Mouse (Mus musculus) erythroblast, embryonic 14.5 days (primary cell): ENCODE results near the gene Dennd5a. TPM values are rescaled to one million over a fixed set of nuclear protein-coding genes. Genes with fewer than 3 reads are reported as not detected.

ENCODE experiments used
- H3K27me3 ChIP-seq: 2 replicates; pipeline ENCODE4 v1.6.1; 2012; ENCODE audit warnings: inconsistent platforms; ENCODE audit not compliant: control insufficient read depth
- H3K36me3 ChIP-seq: 2 replicates; pipeline ENCODE4 v1.6.1; 2012; ENCODE audit warnings: mild to moderate bottlenecking, inconsistent platforms; ENCODE audit not compliant: control insufficient read depth
- H3K4me1 ChIP-seq: 2 replicates; pipeline ENCODE4 v1.6.1; 2012; ENCODE audit warnings: inconsistent platforms; ENCODE audit not compliant: control insufficient read depth
- H3K4me3 ChIP-seq: replicated peaks from 2 replicates; pipeline ENCODE3; 2012; ENCODE audit warnings: moderate library complexity, mild to moderate bottlenecking, inconsistent platforms
- H3K9me3 ChIP-seq: 2 replicates; pipeline ENCODE4 v1.6.1; 2012; ENCODE audit warnings: low read length, inconsistent platforms, mixed read lengths; ENCODE audit not compliant: control insufficient read depth
- GATA1 ChIP-seq: IDR thresholded peaks from 2 replicates; pipeline ENCODE4 v1.6.1; 2012; ENCODE audit warnings: low read length, inconsistent platforms, mixed read lengths
- TAL1 ChIP-seq: IDR thresholded peaks from 3 replicates; pipeline ENCODE4 v1.6.1; 2012; ENCODE audit warnings: low read length, inconsistent platforms, mixed read lengths
- polyA plus RNA-seq: library from polyadenylated mRNA; stranded (reverse); fragments of >175 nt; gene quantifications from 2 replicates; pipeline ENCODE4 v1.2.3, GENCODE M21; 2012

Dennd5a gene
- polyA plus RNA-seq, 1 experiment: 0.45 TPM

- Histone ChIP-seq H3K27me3 (no peaks in the 10 kb centered on the region), H3K9me3 (no peaks in the 10 kb centered on the region), H3K4me3 (no peak overlapping the region), H3K36me3 (peaks cover 78% of the 10 kb centered on the region), H3K4me1 (no peaks in the 10 kb centered on the region)
- TF ChIP-seq TAL1: no peak
- no peak for TF ChIP-seq GATA1
Measured at GRCm38 (mm10) chr7:109898911-109899310, 61.4 kb downstream of the Dennd5a start.

- no peak for TF ChIP-seq GATA1
- TF ChIP-seq TAL1: no peak
- Histone ChIP-seq H3K4me1 (no peaks in the 10 kb centered on the region), H3K4me3 (no peak overlapping the region), H3K27me3 (no peaks in the 10 kb centered on the region), H3K36me3 (peaks cover 40% of the 10 kb centered on the region), H3K9me3 (no peaks in the 10 kb centered on the region)
Measured at GRCm38 (mm10) chr7:109892530-109892929, 67.7 kb downstream of the Dennd5a start.

GRCm38 (mm10) chr7:109891786-109892185, 68.5 kb downstream of the Dennd5a start:
- Histone ChIP-seq H3K9me3 (no peaks in the 10 kb centered on the region), H3K4me3 (no peak overlapping the region), H3K4me1 (no peaks in the 10 kb centered on the region), H3K27me3 (no peaks in the 10 kb centered on the region), H3K36me3 (peaks cover 37% of the 10 kb centered on the region)
- TF ChIP-seq TAL1 (no peak), GATA1 (no peak)

DNA sequence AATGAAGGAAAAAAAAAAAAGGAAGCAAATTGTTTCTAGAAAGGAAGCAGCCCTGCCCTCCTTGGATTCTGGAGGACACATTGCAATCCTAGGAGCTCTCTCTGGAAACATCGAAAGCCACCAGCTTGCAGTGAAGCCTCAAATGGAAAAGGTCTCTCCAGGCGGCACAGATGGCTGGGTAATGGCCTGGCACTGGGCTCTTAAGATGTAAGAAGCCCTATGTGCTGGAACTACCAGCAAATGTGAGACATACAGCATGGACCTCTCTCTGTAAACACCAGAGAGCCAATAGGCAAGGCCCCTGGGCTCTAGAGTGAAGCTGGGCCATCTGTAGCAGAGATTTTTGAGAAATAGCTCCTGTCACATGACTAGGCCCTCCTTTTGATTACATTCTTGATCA, 70.0 kb downstream of the Dennd5a start:
- Histone ChIP-seq H3K9me3 (no peaks in the 10 kb centered on the region), H3K4me3 (no peak overlapping the region), H3K27me3 (no peaks in the 10 kb centered on the region), H3K36me3 (peaks cover 27% of the 10 kb centered on the region), H3K4me1 (no peaks in the 10 kb centered on the region)
- no peak for TF ChIP-seq GATA1

- H3K4me1 ChIP-seq: no peaks in the 10 kb centered on the region
- H3K36me3 ChIP-seq: peaks cover 18% of the 10 kb centered on the region
- H3K27me3 ChIP-seq: no peaks in the 10 kb centered on the region
- no peaks in the 10 kb centered on the region for H3K9me3 ChIP-seq
- no peak overlapping the region for H3K4me3 ChIP-seq
- TF ChIP-seq GATA1 (no peak), TAL1 (no peak)
Measured at GRCm38 (mm10) chr7:109889300-109889699, 71.0 kb downstream of the Dennd5a start.

DNA sequence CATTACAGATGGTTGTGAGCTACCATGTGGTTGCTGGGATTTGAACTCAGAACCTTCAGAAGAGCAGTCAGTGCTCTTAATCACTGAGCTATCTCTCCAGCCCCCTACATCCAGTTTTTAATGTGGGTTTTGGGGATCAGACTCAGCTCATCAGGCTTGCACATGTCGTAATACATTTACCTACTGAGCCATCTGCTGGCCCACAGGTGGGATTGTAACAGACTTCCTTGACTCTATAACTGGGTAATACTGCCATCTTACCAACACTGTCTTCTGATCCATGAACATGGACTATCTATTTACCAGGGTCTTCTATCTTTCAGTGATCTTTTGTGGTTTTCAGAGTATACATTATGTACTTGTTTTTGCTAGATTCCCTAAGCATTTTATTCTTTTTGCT, 74.0 kb downstream of the Dennd5a start:
- TF ChIP-seq TAL1: no peak
- no peak for TF ChIP-seq GATA1
- no peaks in the 10 kb centered on the region for H3K27me3 ChIP-seq
- no peak overlapping the region for H3K4me3 ChIP-seq
- H3K9me3 ChIP-seq: no peaks in the 10 kb centered on the region
- no peaks in the 10 kb centered on the region; the same call in 1 of the 2 replicates for H3K36me3 ChIP-seq
- H3K4me1 ChIP-seq: no peaks in the 10 kb centered on the region

DNA sequence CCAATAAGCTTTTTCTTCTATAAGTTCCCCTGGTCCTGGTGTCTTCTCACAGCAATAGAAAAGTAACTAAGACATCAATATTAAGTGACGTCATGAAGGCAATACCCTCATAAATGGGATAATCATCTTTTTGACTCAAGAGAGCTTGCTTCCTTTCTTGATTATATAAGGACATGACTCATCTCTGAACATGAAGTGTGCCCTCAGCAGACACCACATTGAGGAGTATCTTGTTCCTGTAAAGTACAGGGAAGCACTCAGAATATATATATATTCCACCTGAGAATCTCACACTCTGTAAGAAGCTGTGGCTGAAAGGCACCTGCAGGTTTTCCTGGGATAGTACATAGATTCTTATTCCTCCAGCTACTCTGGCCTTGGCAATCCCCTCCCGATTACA, 77.7 kb downstream of the Dennd5a start:
- Histone ChIP-seq H3K9me3 (no peaks in the 10 kb centered on the region), H3K36me3 (no peaks in the 10 kb centered on the region), H3K4me3 (no peak overlapping the region), H3K27me3 (peaks cover 4% of the 10 kb centered on the region), H3K4me1 (no peaks in the 10 kb centered on the region)
- no peak for TF ChIP-seq TAL1
- TF ChIP-seq GATA1: no peak

- Histone ChIP-seq H3K27me3 (peaks cover 4% of the 10 kb centered on the region), H3K9me3 (no peaks in the 10 kb centered on the region), H3K36me3 (no peaks in the 10 kb centered on the region), H3K4me1 (no peaks in the 10 kb centered on the region), H3K4me3 (no peak overlapping the region)
- TF ChIP-seq TAL1 (no peak), GATA1 (no peak)
Measured at GRCm38 (mm10) chr7:109881561-109882099, 78.6 kb downstream of the Dennd5a start.

DNA sequence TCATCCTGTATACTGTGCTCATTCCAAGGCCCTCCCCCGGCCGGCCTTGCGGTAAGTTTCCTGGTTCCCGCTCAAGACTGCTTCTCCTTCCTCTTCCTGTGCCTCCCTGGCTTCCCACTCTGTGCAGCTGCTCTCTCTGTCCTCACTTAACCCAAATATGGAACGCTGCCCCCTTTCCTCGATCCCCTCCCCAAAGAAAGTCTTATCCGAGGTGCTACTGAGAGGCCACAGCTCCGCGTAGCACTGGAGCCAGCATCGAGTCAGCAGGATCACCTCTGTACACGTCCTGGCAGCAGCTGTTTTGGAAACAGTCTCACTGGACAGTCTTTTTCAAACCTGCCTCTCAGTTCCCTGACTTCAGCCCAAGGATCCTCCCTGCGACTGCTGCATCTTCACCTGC, 81.1 kb downstream of the Dennd5a start:
- no peak overlapping the region for H3K4me3 ChIP-seq
- H3K36me3 ChIP-seq: no peaks in the 10 kb centered on the region
- no peaks in the 10 kb centered on the region for H3K9me3 ChIP-seq
- H3K27me3 ChIP-seq: peaks cover 4% of the 10 kb centered on the region
- H3K4me1 ChIP-seq: no peaks in the 10 kb centered on the region
- TF ChIP-seq TAL1 (no peak), GATA1 (no peak)

DNA sequence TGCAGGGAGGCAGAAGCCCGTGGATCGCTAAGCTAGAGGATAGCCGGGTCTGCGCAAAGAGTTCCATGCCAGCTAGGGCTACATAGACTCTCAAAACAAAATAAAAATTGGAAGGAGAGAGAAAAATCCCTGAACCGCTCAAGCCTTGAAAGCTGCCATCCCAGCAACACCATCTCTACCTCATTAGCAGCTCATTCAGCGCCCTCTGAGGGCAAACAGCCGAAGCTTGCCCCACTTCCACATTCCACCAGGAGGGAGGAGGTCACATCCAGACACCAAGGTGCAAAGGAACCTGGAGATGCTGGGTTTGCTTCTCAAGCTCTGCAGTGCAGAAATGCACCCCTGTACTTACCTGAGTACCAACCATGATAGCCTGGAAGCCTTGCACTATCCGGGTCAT, 84.2 kb downstream of the Dennd5a start:
- Histone ChIP-seq H3K36me3 (no peaks in the 10 kb centered on the region), H3K4me1 (no peaks in the 10 kb centered on the region), H3K9me3 (no peaks in the 10 kb centered on the region), H3K4me3 (no peak overlapping the region), H3K27me3 (peaks cover 5% of the 10 kb centered on the region)
- no peak for TF ChIP-seq TAL1
- no peak for TF ChIP-seq GATA1
